Mouse (Mus musculus): Measurements from ENCODE around the gene Arhgdib. TPM values are rescaled to one million over a fixed set of nuclear protein-coding genes. Genes with fewer than 3 reads are reported as not detected.

Arhgdib gene
- polyA plus RNA-seq, 1 experiment: 5.8 TPM

- TF ChIP-seq POLR2A (IDR thresholded peaks at IDR 0.05; ENCODE audit: control insufficient read depth, low read depth, low read length): no peak
- no peak for TF ChIP-seq CTCF (IDR thresholded peaks at IDR 0.05; ENCODE audit: control insufficient read depth, insufficient read depth, insufficient replicate concordance, low read depth, low read length)
- Histone ChIP-seq H3K27me3 (ENCODE audit: control insufficient read depth, insufficient read depth, low read length) (no peaks in the 10 kb centered on the region), H3K4me3 (ENCODE audit: control insufficient read depth, low read depth, low read length) (no peak overlapping the region), H3K4me1 (ENCODE audit: control insufficient read depth, insufficient read depth, low read length) (peaks cover 4% of the 10 kb centered on the region), H3K27ac (ENCODE audit: control insufficient read depth, insufficient read depth, low read depth, low read length) (no peak overlapping the region; the same call in 1 of the 2 replicates), H3K36me3 (ENCODE audit: control insufficient read depth, insufficient read depth, low read length) (no peaks in the 10 kb centered on the region)
Measured at GRCm38 (mm10) chr6:136939326-136940187, 2.1 kb downstream of the Arhgdib start.

DNA sequence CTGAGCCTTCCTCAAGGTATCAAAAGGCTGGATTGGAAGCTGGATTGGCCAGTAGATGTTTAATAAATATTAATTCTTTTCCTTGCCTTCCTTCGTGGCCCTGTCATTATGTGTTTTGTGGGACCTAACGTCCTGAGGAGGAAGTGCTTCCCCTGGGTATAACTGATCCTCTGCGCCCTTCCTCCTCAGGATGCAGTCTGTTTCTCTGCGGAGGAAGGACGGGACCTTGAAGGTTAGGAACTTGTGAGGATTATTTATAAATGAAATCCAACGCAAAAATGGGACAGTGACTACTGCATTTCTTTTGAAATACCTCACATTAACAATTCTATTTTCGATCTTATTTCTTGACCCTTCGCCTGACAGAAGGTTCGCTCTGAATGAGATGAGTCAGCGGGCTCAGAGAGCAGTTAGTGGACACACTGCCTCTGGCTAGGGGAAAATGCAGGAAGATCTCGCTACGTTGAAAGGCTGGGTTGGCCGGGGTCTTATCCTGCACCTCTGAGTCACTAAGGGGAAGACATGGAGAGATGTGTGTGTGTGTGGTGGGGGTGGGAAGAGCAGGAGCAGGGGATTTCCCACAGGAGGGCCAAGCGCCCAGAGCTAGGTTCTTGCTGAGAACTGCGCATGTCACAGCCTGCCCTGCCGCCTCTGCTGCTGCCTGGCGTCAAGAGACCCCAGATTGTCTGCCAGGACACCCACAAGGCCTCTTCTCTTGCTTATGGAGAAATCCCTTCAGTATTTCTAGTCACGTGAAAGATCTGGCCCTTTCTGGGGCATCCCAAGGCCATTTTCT is 3.2 kb downstream of the Arhgdib start:
- TF ChIP-seq POLR2A (IDR thresholded peaks at IDR 0.05; ENCODE audit: control insufficient read depth, low read depth, low read length): no peak
- TF ChIP-seq CTCF (IDR thresholded peaks at IDR 0.05; ENCODE audit: control insufficient read depth, insufficient read depth, insufficient replicate concordance, low read depth, low read length): no peak
- Histone ChIP-seq H3K36me3 (ENCODE audit: control insufficient read depth, insufficient read depth, low read length) (no peaks in the 10 kb centered on the region), H3K4me1 (ENCODE audit: control insufficient read depth, insufficient read depth, low read length) (peaks cover 4% of the 10 kb centered on the region), H3K27me3 (ENCODE audit: control insufficient read depth, insufficient read depth, low read length) (no peaks in the 10 kb centered on the region), H3K4me3 (ENCODE audit: control insufficient read depth, low read depth, low read length) (peak overlapping the region; percentile 10; the same call in 1 of the 2 replicates), H3K27ac (ENCODE audit: control insufficient read depth, insufficient read depth, low read depth, low read length) (peak overlapping the region; percentile 55; the same call in 1 of the 2 replicates)

GRCm38 (mm10) chr6:136937117-136937516 is 4.6 kb downstream of the Arhgdib start:
- H3K36me3 ChIP-seq (ENCODE audit: control insufficient read depth, insufficient read depth, low read length): no peaks in the 10 kb centered on the region
- no peak overlapping the region for H3K4me3 ChIP-seq (ENCODE audit: control insufficient read depth, low read depth, low read length)
- no peak for TF ChIP-seq POLR2A (IDR thresholded peaks at IDR 0.05; ENCODE audit: control insufficient read depth, low read depth, low read length)
- no peak for TF ChIP-seq CTCF (IDR thresholded peaks at IDR 0.05; ENCODE audit: control insufficient read depth, insufficient read depth, insufficient replicate concordance, low read depth, low read length)
- H3K27me3 ChIP-seq (ENCODE audit: control insufficient read depth, insufficient read depth, low read length): no peaks in the 10 kb centered on the region
- H3K4me1 ChIP-seq (ENCODE audit: control insufficient read depth, insufficient read depth, low read length): peaks cover 4% of the 10 kb centered on the region
- no peak overlapping the region for H3K27ac ChIP-seq (ENCODE audit: control insufficient read depth, insufficient read depth, low read depth, low read length)

DNA sequence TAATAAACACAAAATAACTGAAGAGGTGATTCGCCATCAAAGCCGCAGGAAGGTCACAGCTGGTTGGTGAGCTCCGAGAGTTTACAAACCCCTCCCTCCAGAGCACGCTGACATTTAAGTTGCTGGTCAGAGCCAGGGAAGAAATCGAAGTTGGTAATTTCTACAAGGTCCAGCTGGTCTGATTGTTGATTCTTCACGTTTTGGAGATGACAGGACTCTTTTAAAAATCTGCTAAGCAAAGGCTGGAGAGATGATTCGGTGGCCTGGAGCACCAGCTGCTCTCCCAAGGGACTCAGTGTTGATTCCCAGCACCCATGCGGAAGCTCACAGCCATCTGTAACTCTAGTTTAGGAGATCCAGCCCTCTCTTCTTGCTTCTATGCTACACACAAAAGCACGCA is 5.3 kb downstream of the Arhgdib start:
- TF ChIP-seq POLR2A (IDR thresholded peaks at IDR 0.05; ENCODE audit: control insufficient read depth, low read depth, low read length): no peak
- no peak for TF ChIP-seq CTCF (IDR thresholded peaks at IDR 0.05; ENCODE audit: control insufficient read depth, insufficient read depth, insufficient replicate concordance, low read depth, low read length)
- H3K27me3 ChIP-seq (ENCODE audit: control insufficient read depth, insufficient read depth, low read length): no peaks in the 10 kb centered on the region
- H3K36me3 ChIP-seq (ENCODE audit: control insufficient read depth, insufficient read depth, low read length): no peaks in the 10 kb centered on the region
- H3K4me3 ChIP-seq (ENCODE audit: control insufficient read depth, low read depth, low read length): no peak overlapping the region
- peaks cover 4% of the 10 kb centered on the region for H3K4me1 ChIP-seq (ENCODE audit: control insufficient read depth, insufficient read depth, low read length)
- no peak overlapping the region for H3K27ac ChIP-seq (ENCODE audit: control insufficient read depth, insufficient read depth, low read depth, low read length)

DNA sequence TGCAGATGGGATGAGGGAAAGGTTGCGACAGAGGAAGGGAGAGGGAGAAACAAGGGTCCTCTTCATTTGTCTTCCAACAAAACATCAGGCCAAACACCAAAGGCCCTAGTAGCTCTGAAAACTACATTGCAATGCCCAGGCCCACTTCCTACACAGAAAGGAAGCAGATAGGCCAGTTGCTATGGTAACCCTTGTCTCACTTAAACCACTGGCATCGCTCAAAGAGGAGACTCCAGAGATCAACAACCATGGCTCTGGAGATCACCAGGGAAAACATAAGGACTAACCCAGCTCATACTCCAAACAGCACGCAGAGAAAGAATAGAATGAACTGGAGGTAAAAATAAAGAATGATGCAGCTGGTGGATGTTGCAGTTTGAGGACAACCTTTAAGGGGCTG is 6.5 kb downstream of the Arhgdib start:
- H3K27me3 ChIP-seq (ENCODE audit: control insufficient read depth, insufficient read depth, low read length): no peaks in the 10 kb centered on the region
- no peak for TF ChIP-seq POLR2A (IDR thresholded peaks at IDR 0.05; ENCODE audit: control insufficient read depth, low read depth, low read length)
- TF ChIP-seq CTCF (IDR thresholded peaks at IDR 0.05; ENCODE audit: control insufficient read depth, insufficient read depth, insufficient replicate concordance, low read depth, low read length): no peak
- H3K4me3 ChIP-seq (ENCODE audit: control insufficient read depth, low read depth, low read length): no peak overlapping the region
- no peak overlapping the region for H3K27ac ChIP-seq (ENCODE audit: control insufficient read depth, insufficient read depth, low read depth, low read length)
- peaks cover 4% of the 10 kb centered on the region for H3K4me1 ChIP-seq (ENCODE audit: control insufficient read depth, insufficient read depth, low read length)
- no peaks in the 10 kb centered on the region for H3K36me3 ChIP-seq (ENCODE audit: control insufficient read depth, insufficient read depth, low read length)

DNA sequence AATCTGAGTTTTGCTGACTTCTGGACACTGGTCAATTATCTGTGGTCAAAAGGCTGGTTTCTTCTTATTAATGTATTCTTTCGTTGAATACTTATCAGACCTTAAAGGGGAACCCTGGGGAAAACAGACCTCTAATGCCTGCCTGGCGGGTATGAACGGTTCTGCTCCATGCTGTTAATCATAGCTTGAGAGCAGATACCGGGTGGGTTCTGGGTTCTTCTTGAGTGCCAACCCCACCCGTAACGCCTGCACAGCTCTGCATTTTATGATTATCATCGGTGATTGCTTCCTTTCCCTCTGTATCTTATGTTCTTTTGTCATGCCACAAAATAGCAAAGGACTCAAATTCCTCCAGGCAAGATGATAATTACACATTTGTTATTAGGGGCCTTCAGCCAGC is 7.6 kb downstream of the Arhgdib start:
- no peak overlapping the region for H3K27ac ChIP-seq (ENCODE audit: control insufficient read depth, insufficient read depth, low read depth, low read length)
- TF ChIP-seq CTCF (IDR thresholded peaks at IDR 0.05; ENCODE audit: control insufficient read depth, insufficient read depth, insufficient replicate concordance, low read depth, low read length) (no peak), POLR2A (IDR thresholded peaks at IDR 0.05; ENCODE audit: control insufficient read depth, low read depth, low read length) (no peak)
- H3K27me3 ChIP-seq (ENCODE audit: control insufficient read depth, insufficient read depth, low read length): no peaks in the 10 kb centered on the region

GRCm38 (mm10) chr6:136931246-136931645 is 10.5 kb downstream of the Arhgdib start:
- no peak overlapping the region for H3K27ac ChIP-seq (ENCODE audit: control insufficient read depth, insufficient read depth, low read depth, low read length)
- H3K4me3 ChIP-seq (ENCODE audit: control insufficient read depth, low read depth, low read length): no peak overlapping the region
- H3K27me3 ChIP-seq (ENCODE audit: control insufficient read depth, insufficient read depth, low read length): no peaks in the 10 kb centered on the region
- no peaks in the 10 kb centered on the region for H3K4me1 ChIP-seq (ENCODE audit: control insufficient read depth, insufficient read depth, low read length)
- H3K36me3 ChIP-seq (ENCODE audit: control insufficient read depth, insufficient read depth, low read length): no peaks in the 10 kb centered on the region
- TF ChIP-seq POLR2A (IDR thresholded peaks at IDR 0.05; ENCODE audit: control insufficient read depth, low read depth, low read length) (no peak), CTCF (IDR thresholded peaks at IDR 0.05; ENCODE audit: control insufficient read depth, insufficient read depth, insufficient replicate concordance, low read depth, low read length) (no peak)

More for the DNA sequence above, 7.6 kb downstream of the Arhgdib start:
- H3K36me3 ChIP-seq (ENCODE audit: control insufficient read depth, insufficient read depth, low read length): no peaks in the 10 kb centered on the region
- H3K4me3 ChIP-seq (ENCODE audit: control insufficient read depth, low read depth, low read length): no peak overlapping the region
- peaks cover 4% of the 10 kb centered on the region for H3K4me1 ChIP-seq (ENCODE audit: control insufficient read depth, insufficient read depth, low read length)
